Mouse (Mus musculus) layer of hippocampus, adult 8-10 months (tissue): ENCODE measurements around the gene Rab25. TPM values are rescaled to one million over a fixed set of nuclear protein-coding genes. Genes with fewer than 3 reads are reported as not detected.
A peak's percentile ranks its signal among the peaks of the same experiment; 100 is the strongest.

Source experiments
- DNase-seq, 2 experiments: peaks; one replicate each; pipeline ENCODE4 v3.0.0; 2022; ENCODE audit warnings: low spot score in 2 of 2
- microRNA-seq, 2 experiments: library from miRNA; unstranded; fragments of <30 nt; microRNA quantifications; one replicate each; pipeline ENCODE4 v1.2.0; 2022
- total RNA-seq, 4 experiments: library from RNA; stranded (reverse); gene quantifications; 2 replicates each; pipeline ENCODE4 v1.2.4; 2022

The Rab25 gene
- total RNA-seq, 4 experiments from 2014 or later: 1.5 TPM; not detected in 3

- DNase-seq: no peak
Observed at GRCm38 (mm10) chr3:88503881-88504746, 44.0 kb downstream of the Rab25 start.

DNA sequence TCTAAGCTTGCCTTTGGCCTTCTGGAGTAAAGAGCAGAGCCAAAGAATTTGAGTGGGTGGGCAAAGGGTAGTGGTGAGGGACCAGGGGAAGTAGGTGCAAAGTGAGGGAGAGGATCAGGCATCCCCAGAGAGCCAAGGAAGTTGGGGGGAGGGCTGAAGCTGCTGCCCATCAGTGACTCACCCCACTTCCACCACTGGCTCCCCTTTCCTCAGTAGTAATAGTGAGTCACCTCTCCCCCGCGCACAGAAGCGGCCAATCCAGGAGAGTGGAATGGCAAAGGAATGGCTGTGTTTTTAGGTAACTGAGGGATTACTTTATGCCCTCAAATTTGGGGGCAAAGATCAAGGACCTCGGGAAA is 44.6 kb downstream of the Rab25 start:
- no peak for DNase-seq

DNA sequence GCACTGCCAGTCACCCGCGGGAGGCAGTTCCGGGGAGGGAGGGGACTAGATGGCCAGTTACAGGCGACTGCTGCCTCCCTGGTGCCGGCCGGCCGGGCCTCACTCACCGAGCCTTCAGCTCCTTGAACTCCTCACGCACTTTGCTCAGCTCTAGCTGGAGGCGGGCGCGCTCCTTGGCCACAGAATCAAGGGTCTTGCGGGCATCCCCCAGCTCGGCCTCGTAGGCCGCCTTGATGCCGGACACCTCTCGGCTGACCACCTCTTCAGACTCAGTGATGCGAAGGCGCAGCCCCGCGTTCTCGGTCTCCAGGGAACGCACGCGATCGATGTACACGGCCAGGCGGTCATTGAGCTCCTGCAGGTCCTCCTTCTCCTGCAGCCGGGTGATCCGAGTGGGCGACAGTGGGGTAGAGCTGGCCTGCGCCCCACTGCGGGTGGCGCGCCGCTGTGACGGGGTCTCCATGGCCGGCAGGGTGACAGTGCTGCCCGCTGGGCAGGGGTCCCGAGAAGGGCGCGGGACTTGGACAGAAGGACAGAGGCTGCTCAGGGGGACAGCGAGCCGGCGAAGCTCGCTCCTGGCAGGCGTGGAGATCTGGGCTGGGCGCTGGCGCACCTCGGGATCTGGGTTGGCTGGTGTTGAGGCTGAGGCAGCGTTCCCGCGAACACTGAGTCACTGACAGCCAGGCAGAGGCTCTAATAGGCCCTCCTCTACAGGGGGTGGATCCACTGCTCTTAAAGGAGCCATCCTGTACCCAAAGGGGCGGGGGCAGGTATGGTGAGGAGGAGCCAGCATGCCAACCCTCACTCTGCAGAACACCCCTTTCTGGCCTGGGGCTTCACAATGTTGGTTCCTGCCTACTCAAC is 45.2 kb downstream of the Rab25 start:
- DNase-seq: peak; percentile 90 to 95

GRCm38 (mm10) chr3:88502031-88502571 is 46.0 kb downstream of the Rab25 start:
- DNase-seq: no peak

DNA sequence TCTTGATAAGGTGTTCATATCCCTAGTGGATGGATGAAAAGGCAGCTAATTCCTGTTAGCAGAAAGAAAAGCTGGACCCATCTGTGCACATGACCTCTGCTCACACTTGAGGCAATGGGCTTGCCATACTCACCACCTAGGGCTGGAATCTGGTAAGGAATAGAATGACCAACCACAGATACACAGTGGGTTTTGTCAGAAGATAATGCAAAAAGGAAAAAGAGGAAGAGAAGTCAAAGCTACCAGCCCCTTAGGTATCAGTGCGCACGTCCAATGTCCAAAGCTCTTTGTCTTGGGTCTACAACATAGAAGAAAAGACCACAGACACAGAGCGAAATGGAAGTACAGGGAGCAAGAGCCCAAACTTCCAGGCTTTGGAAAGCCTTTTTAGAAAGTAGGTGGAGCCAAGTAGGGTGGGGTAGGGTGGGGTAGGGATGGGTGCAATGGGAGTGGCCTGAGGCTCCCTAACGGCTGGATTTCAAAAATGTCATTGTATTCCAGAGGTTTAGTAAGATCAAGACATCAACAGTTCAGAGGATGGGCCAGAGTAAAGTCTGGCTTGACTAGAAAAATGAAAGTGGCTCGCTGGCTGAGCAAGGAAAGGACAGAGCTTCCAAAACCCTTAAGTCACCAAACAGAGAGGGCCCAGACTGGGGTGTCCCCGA is 46.6 kb downstream of the Rab25 start:
- DNase-seq: no peak

- DNase-seq: no peak
Observed at GRCm38 (mm10) chr3:88500655-88501365, 47.3 kb downstream of the Rab25 start.

- no peak for DNase-seq
Observed at GRCm38 (mm10) chr3:88500087-88500486, 48.0 kb downstream of the Rab25 start.

GRCm38 (mm10) chr3:88499580-88499979 is 48.5 kb downstream of the Rab25 start:
- DNase-seq: no peak

DNA sequence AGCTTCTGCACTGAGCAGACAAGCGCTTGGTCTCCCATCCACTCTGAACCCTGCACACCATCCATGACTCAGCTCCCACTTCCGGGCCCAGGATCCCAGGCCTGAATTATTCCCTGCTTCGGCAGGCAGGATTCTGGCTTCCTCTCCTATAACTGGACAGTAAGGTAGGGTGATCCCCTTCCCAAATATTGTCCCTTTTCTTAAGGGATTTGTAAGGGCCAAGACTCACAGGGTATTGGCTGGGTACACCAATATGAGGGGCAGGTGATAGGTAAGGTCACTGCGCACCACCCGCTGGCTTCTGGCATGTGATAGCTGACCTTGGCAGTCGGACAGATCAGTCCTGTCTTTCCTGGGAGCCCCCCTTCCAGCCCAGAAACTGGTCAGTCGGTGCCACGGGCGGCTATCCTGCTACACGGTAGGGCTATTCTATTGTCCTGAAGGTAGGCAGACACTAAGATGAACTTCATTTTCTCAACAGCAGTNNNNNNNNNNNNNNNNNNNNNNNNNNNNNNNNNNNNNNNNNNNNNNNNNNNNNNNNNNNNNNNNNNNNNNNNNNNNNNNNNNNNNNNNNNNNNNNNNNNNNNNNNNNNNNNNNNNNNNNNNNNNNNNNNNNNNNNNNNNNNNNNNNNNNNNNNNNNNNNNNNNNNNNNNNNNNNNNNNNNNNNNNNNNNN is 52.2 kb downstream of the Rab25 start:
- DNase-seq: no peak

DNA sequence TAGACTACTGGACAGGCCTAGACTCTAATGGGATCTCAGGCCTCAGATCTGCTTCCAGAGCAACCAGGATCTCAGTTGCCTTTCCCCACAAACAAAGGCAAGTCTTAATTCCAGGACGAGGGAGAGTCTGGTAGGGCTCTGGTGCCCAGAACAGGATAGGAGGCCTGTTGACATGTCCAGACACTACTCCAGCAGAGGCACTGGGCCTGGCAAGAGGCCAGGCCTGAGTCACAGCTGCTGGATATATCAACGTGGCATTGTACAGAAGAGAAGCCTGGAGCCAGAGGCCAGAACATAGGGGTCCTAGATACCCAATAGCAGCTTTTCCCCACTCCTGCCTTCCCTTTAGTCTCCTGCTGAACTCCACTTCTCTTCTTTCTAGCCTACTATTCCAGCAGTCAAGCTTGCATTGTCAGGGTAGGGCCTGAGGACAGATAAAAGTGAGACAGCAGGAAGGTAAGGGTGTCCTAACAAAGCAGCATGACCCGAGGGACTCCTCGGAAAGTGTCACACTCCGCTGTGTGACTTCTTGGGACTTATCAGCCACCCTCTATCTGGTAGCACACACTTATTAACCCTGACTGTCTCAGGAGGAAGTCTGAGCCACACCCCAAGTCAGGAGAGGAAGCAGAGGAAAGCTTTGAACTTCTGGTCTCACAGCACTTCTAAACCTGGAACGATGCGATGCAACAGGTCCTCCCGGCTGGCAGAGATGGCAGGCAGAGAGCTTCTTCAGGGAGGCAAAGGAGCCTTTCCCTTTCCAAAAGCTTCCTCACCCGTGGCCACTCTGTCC is 53.1 kb downstream of the Rab25 start:
- peak; percentile 48 to 57 for DNase-seq

DNA sequence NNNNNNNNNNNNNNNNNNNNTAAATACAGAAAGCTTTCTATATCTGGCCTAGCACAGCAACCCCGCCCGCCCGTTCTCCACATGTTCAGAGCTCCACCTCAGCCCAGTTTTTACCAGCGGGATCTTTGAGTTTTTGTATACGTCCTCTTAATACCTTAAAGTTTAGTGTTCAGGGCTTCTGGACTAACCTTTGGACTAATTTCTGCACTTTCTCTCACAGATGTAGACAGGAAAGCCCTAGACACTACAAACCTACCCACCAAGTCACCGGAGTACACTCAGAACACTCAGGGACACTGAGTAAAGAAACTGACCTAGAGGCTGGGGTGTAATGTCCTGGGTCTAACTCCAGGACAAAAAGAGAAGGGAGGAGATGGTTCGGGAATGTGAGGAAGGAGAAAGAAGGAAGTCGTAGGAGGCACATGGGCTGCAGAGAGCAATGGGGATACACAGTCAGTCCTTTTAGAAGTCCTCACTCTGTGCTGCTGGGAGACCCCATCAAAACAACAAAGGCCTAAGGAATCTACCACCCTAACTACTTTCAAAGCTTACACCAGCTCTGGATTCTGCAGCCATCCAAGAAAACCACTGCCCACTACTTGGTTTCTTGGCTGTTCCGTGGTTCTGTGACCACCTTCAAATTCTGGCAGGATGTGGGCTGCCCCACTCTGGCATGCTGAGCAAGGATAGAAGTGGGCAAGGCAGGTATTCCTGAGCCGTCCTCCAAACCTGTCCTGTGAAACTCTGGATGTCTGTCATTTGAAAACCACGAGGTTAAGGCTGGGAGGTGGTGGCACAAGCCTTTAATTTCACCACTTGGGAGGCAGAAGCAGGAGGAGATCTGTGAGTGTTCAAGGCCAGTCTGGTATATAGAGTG is 54.2 kb downstream of the Rab25 start:
- no peak for DNase-seq

Small RNA genes within 50 kb of the gene (microRNA-seq; reads per million reads assigned to microRNA genes)
- gene Mir1905: 0 reads per million in 2 experiments

Other genes with a start within 250 kb of the Rab25 start
- 100 to 1,000 TPM in 2 of 4 experiments, 10 to 100 TPM in 2; 92.1 to 138 (median 99.4) TPM for gene Glmp, start 223.3 kb downstream of the Rab25 start, total RNA-seq
- gene Tmem79, start 212.2 kb downstream of the Rab25 start, total RNA-seq: 1 to 10 TPM; 1.3 to 2.7 (median 1.7) TPM
- 10 to 100 TPM; 68.5 to 94.9 (median 74.2) TPM for gene Smg5, start 212.0 kb downstream of the Rab25 start, total RNA-seq
- 10 to 100 TPM; 16.8 to 25.2 (median 19.3) TPM for gene Paqr6, start 183.7 kb downstream of the Rab25 start, total RNA-seq
- 1 to 10 TPM; 1.0 to 2.5 (median 2.0) TPM for gene Bglap3, start 175.6 kb downstream of the Rab25 start, total RNA-seq
- 1 to 10 TPM in 2 of 4 experiments, not detected in 2; 1.6 to 2.8 TPM for gene Bglap2, start 169.6 kb downstream of the Rab25 start, total RNA-seq
- 1 to 10 TPM in 1 of 4 experiments, not detected in 3; 1.3 TPM for gene Bglap, start 163.8 kb downstream of the Rab25 start, total RNA-seq
- gene Pmf1, start 138.0 kb downstream of the Rab25 start, total RNA-seq: 1 to 10 TPM; 5.5 to 8.3 (median 6.0) TPM
- 10 to 100 TPM; 66.0 to 72.8 (median 68.6) TPM for gene Slc25a44, start 123.2 kb downstream of the Rab25 start, total RNA-seq
- gene Sema4a, start 87.1 kb downstream of the Rab25 start, total RNA-seq: 10 to 100 TPM; 43.0 to 52.1 (median 50.8) TPM
- gene Lmna, start 38.3 kb downstream of the Rab25 start, total RNA-seq: 10 to 100 TPM; 38.0 to 45.6 (median 40.2) TPM
- gene Mex3a, start 15.9 kb downstream of the Rab25 start, total RNA-seq: 1 to 10 TPM; 2.4 to 2.8 (median 2.6) TPM
- 100 to 1,000 TPM in 3 of 4 experiments, 10 to 100 TPM in 1; 89.2 to 111 (median 106) TPM for gene Lamtor2, start 4.8 kb upstream of the Rab25 start, total RNA-seq
- gene Ubqln4, start 5.5 kb upstream of the Rab25 start, total RNA-seq: 100 to 1,000 TPM in 2 of 4 experiments, 10 to 100 TPM in 2; 96.1 to 118 (median 107) TPM
- gene Ssr2, start 27.6 kb upstream of the Rab25 start, total RNA-seq: 10 to 100 TPM; 86.4 to 96.0 (median 90.1) TPM
- gene Arhgef2, start 57.7 kb upstream of the Rab25 start, total RNA-seq: 100 to 1,000 TPM; 210 to 272 (median 257) TPM
- not detected for gene Rxfp4, start 104.8 kb upstream of the Rab25 start, total RNA-seq
- 10 to 100 TPM; 47.5 to 69.8 (median 54.1) TPM for gene Khdc4, start 137.5 kb upstream of the Rab25 start, total RNA-seq
- 10 to 100 TPM; 39.5 to 44.0 (median 43.6) TPM for gene Rit1, start 168.5 kb upstream of the Rab25 start, total RNA-seq
- gene Syt11, start 226.9 kb upstream of the Rab25 start, total RNA-seq: 100 to 1,000 TPM; 494 to 515 (median 510) TPM